Mouse (Mus musculus) cerebellum, adult 11 months (tissue): ENCODE measurements around the gene Shisa4.

Source experiments
- DNase-seq: peaks from one replicate; pipeline ENCODE4 v3.0.0; 2022

Gene Shisa4

GRCm38 (mm10) chr1:135363446-135363845 lies 11.6 kb downstream of the Shisa4 start:
- no peak for DNase-seq

DNA sequence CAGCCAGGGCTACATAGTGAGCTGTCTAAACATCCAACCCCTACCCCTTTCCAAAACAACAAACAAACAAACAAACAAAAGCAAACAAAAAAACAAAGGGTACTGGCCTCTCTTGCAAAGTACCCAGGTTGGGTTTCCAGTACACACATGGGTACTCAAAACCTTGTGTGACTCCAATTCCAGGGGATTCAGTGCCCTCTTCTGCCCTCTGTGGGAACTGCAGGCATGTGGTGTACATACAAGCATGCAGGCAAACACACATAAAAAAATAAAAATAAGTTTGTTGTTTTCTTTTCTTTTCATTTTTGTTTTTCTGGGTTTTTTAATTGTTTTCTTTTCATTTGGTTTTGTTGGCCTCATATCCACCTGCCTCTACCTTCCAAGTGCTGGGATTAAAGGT lies 12.9 kb downstream of the Shisa4 start:
- no peak for DNase-seq

DNA sequence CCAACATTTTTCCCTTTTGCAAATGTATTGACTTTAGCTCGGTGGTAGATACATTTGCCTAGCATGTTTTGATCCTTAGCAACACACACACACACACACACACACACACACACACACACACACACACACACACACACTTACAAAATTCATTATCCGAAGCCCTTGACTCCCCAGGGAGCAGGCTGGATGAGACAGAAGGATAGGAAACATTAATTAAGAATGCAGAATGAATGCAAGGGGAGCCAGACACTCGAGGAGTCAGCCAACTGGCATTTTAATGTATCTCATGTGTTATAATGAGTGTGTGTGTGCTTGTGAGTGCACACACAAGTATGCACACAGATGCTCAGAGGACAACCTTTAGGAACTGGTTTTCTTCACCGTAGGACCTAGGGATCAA lies 13.5 kb downstream of the Shisa4 start:
- no peak for DNase-seq

- no peak for DNase-seq
Measured at GRCm38 (mm10) chr1:135359071-135359470, 16.0 kb downstream of the Shisa4 start.

- DNase-seq = no peak
Measured at GRCm38 (mm10) chr1:135351953-135352352, 23.1 kb downstream of the Shisa4 start.

GRCm38 (mm10) chr1:135347498-135348169 lies 27.4 kb downstream of the Shisa4 start:
- DNase-seq = no peak

GRCm38 (mm10) chr1:135346891-135347290 lies 28.1 kb downstream of the Shisa4 start:
- no peak for DNase-seq

DNA sequence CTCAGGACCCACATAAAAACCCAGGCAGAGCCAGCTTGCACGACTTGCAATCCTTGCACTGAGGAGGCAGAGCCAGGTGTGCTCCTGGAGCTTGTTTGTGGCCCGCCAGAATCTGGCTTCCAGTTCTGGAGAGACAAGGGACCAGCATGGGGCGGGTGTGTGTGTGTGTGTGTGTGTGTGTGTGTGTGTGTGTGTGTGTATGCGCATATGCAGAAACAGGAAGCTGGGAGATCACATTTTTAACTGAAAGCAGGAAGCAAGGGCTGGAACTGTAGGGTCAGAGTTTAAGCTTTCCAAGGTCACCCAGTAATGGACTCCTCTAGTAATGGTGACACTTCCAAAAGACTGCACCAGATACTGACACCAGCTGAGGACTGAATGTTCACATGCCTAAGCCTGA lies 31.0 kb downstream of the Shisa4 start:
- DNase-seq = no peak

DNA sequence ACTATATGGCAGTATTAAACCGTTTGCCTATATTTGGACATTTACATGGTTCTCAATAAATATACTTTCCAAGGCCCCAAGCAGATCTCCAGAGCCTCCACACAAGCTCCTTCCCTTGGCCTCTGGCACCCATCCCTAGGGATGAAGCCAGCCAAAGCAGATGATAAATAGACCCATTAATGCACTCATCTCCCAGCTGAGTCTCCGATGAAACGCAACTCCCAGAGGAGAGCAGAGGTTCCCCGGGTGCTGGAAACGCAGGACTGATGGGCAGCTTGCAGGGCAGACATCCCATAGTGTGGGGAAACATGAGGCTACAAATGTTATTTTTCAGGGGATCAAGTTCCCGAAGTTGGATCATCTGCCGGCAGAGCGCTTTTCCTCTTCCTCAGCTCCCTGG lies 33.1 kb downstream of the Shisa4 start:
- no peak for DNase-seq

- no peak for DNase-seq
Measured at GRCm38 (mm10) chr1:135330578-135330977, 44.5 kb downstream of the Shisa4 start.

DNA sequence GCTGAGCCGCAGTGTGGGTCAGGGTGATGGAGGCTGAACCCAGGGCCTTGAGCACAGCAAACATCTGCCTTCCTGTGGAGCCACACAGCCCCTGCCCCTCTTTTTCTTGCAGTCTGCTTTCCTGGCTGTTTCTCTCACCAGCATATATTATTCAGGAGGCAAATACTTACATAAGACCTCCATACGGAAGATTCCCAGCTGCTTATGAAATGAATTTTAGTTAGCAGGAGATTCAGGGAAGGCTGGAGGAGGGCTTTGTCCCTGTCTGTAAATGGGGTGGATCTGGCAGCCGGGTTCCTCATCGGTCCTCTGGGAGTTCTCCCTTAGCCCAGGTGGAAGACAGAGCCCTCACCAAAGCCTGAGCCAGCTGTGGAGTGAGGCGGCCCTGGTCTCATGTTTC lies 46.7 kb downstream of the Shisa4 start:
- no peak for DNase-seq

DNA sequence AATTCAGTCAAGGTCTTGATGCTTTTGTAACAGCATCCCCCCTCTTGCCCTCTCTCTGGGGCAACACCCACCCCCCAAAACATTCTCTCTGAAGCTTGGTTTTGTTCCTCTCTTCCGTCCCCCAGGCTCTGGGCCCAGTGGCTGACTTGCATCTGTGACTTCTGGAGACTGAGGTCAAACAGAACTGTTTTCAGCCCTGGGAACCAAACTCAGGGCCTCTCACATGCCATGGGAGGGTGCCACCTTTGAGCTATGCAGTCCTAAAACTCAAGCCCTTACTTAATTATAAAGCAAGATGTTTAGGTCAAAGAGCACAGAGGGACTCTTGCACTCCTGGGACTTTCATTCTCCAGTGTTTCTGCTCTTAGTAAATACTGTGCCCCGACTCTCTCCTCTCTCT lies 49.1 kb downstream of the Shisa4 start:
- DNase-seq = no peak

DNA sequence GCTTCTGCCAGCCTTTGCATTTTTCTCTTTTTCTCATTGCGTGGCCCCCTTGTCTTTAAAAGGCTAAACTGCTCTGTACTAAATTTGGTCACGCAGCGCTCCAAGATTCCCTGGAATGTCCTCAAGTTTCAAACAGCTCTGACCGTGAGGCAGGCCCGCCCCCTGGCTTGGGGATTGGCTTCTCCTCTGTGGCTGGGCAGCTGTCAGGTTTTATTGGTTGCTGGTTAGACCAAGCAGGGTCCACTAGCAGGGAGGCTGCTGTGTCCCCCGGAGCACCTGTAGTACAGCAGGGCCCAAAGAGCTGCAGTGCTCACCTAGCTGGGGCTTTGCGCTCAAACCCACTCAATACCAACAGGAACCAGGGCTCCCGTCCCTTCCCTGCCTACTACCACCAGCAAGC lies 50.5 kb downstream of the Shisa4 start, which contains the start of gene Lmod1:
TSS of gene Lmod1 (plus strand) at position 237 of the 400 bp plus-strand sequence.
- DNase-seq = no peak

DNA sequence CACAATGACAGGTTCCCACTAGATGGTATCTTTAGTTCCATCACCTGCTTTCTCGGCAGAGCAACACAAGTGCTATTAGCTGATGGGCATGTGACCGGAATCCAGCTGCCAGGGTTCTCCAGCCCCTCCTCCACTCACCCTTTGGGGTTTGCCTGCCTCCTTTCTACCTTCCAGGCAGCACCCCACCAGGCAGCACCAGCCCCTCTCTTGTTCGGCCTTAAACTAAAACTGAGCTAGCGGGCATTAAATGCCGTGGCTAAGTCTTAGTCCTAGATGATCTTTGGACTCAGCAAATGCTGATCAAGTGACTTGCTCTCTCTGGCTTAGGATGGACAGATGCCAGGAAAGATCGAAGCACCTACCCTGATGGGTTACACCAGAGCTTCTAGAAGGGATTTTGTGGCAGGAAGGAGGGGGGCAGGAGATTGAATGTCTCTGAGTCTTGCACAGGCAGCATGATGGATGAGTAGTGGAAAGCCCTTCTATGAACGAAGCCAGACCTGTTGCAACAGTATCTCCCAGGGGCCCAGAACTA lies 51.6 kb downstream of the Shisa4 start:
- no peak for DNase-seq
